Mouse (Mus musculus) erythroblast, embryonic 14.5 days (primary cell): ENCODE results near the gene Tgds.

Experiments
- GATA1 ChIP-seq: IDR thresholded peaks from 2 replicates; pipeline ENCODE4 v1.6.1; 2012; ENCODE audit warnings: low read length, inconsistent platforms, mixed read lengths
- TAL1 ChIP-seq: IDR thresholded peaks from 3 replicates; pipeline ENCODE4 v1.6.1; 2012; ENCODE audit warnings: low read length, inconsistent platforms, mixed read lengths

DNA sequence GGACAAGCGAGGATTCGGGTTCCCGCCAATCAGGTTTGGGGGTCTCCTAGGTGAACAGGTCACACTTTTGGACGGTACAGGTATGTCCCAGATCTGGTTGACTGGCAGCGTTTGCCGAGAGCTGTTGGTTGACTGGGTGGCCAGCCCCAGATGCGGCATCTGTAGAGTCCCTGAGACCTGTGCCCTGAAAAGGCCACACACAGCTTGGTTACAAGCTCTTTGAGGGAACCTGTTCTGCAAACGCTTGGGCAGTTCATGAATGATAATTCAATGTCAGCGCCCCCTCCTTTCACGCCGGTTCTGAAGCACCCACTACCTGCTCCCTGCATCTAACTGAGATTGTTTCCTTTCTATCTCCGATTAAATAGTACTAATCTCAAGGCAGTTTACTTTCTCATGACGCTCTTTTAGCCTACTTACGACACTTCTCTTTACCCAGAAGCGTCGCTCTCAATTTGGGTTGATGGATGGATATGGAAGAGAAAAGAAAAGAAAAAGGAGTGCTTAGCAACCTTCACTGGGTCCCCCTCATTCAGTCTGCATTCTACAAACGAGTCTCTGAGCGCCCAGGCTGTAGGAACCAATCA lies 42.7 kb downstream of the Tgds start:
- TF ChIP-seq GATA1 (no peak), TAL1 (no peak)
